Mouse (Mus musculus): ENCODE results near the gene Rrp36. TPM values are rescaled to one million over a fixed set of nuclear protein-coding genes. Genes with fewer than 3 reads are reported as not detected.

The Rrp36 gene
- polyA plus RNA-seq, 2 experiments, result 36.8 to 47.2 TPM

- peaks cover 60% of the 10 kb centered on the region for H3K36me3 ChIP-seq (ENCODE audit: control insufficient read depth, insufficient read depth, low read length)
- no peak overlapping the region for H3K27ac ChIP-seq (replicated peaks; ENCODE audit: low read depth, low read length)
- ATAC-seq (ENCODE audit: low FRiP score, low read depth) (no peak), DNase-seq (ENCODE audit: low spot score) (no peak)
- H3K9me3 ChIP-seq (ENCODE audit: control insufficient read depth, low read length), result no peaks in the 10 kb centered on the region
- H3K4me3 ChIP-seq (replicated peaks; ENCODE audit: low read length), result no peak overlapping the region
- H3K27me3 ChIP-seq (ENCODE audit: control insufficient read depth, insufficient read depth, low read length), result no peaks in the 10 kb centered on the region
- peaks cover 15% of the 10 kb centered on the region for H3K4me1 ChIP-seq (ENCODE audit: control insufficient read depth, insufficient read depth, low read length)
- no peak overlapping the region for H3K9ac ChIP-seq (ENCODE audit: low read depth, low read length, severe bottlenecking)
- H3K4me2 ChIP-seq (replicated peaks; ENCODE audit: low read depth, low read length, severe bottlenecking), result no peak overlapping the region
- 80% methylated on average over 16 of the region's 16 CpGs for WGBS
- TF ChIP-seq POLR2A (IDR thresholded peaks at IDR 0.05; ENCODE audit: borderline replicate concordance, extremely low read depth, insufficient read depth, insufficient read length), result no peak
Observed at GRCm38 (mm10) chr17:46682654-46683389, 8.7 kb upstream of the Rrp36 start.

GRCm38 (mm10) chr17:46681466-46682118, 7.4 kb upstream of the Rrp36 start:
- no peak for DNase-seq (ENCODE audit: low spot score)
- no peak for ATAC-seq (ENCODE audit: low FRiP score, low read depth)
- peaks cover 60% of the 10 kb centered on the region for H3K36me3 ChIP-seq (ENCODE audit: control insufficient read depth, insufficient read depth, low read length)

GRCm38 (mm10) chr17:46680760-46681373, 6.7 kb upstream of the Rrp36 start, which contains the start of gene Klhdc3:
Klhdc3 (minus strand) TSS chr17:46680914.
- WGBS, result under 1% methylated on average over 46 of the region's 49 CpGs
- peaks cover 60% of the 10 kb centered on the region for H3K36me3 ChIP-seq (ENCODE audit: control insufficient read depth, insufficient read depth, low read length)

More at GRCm38 (mm10) chr17:46681466-46682118, 7.4 kb upstream of the Rrp36 start:
- Histone ChIP-seq H3K27ac (replicated peaks; ENCODE audit: low read depth, low read length) (peak overlapping the region; percentile 53; the same call in 1 of the 2 replicates), H3K4me2 (replicated peaks; ENCODE audit: low read depth, low read length, severe bottlenecking) (peak overlapping the region; percentile 86), H3K4me1 (ENCODE audit: control insufficient read depth, insufficient read depth, low read length) (peaks cover 15% of the 10 kb centered on the region), H3K9me3 (ENCODE audit: control insufficient read depth, low read length) (no peaks in the 10 kb centered on the region), H3K27me3 (ENCODE audit: control insufficient read depth, insufficient read depth, low read length) (no peaks in the 10 kb centered on the region), H3K9ac (ENCODE audit: low read depth, low read length, severe bottlenecking) (peak overlapping the region; percentile 73), H3K4me3 (replicated peaks; ENCODE audit: low read length) (peak overlapping the region; percentile 87)
- TF ChIP-seq POLR2A (IDR thresholded peaks at IDR 0.05; ENCODE audit: borderline replicate concordance, extremely low read depth, insufficient read depth, insufficient read length), result no peak
- WGBS, result 22% methylated on average over 12 of the region's 12 CpGs

GRCm38 (mm10) chr17:46679843-46680759, 5.9 kb upstream of the Rrp36 start:
- no peak for TF ChIP-seq POLR2A (IDR thresholded peaks at IDR 0.05; ENCODE audit: borderline replicate concordance, extremely low read depth, insufficient read depth, insufficient read length)
- peak overlapping the region; percentile 73 for H3K9ac ChIP-seq (ENCODE audit: low read depth, low read length, severe bottlenecking)
- H3K27ac ChIP-seq (replicated peaks; ENCODE audit: low read depth, low read length), result peak overlapping the region; percentile 81
- peak overlapping the region; percentile 63 for H3K4me2 ChIP-seq (replicated peaks; ENCODE audit: low read depth, low read length, severe bottlenecking)
- under 1% methylated on average over 34 of the region's 34 CpGs for WGBS
- DNase-seq (ENCODE audit: low spot score) (no peak), ATAC-seq (ENCODE audit: low FRiP score, low read depth) (peak; percentile 34)
- peak overlapping the region; percentile 87 for H3K4me3 ChIP-seq (replicated peaks; ENCODE audit: low read length)
- no peaks in the 10 kb centered on the region for H3K9me3 ChIP-seq (ENCODE audit: control insufficient read depth, low read length)
- peaks cover 15% of the 10 kb centered on the region for H3K4me1 ChIP-seq (ENCODE audit: control insufficient read depth, insufficient read depth, low read length)
- no peaks in the 10 kb centered on the region for H3K27me3 ChIP-seq (ENCODE audit: control insufficient read depth, insufficient read depth, low read length)
- H3K36me3 ChIP-seq (ENCODE audit: control insufficient read depth, insufficient read depth, low read length), result peaks cover 57% of the 10 kb centered on the region

More at GRCm38 (mm10) chr17:46680760-46681373, 6.7 kb upstream of the Rrp36 start, which contains the start of gene Klhdc3:
- DNase-seq (ENCODE audit: low spot score) (peak; percentile 97), ATAC-seq (ENCODE audit: low FRiP score, low read depth) (peak; percentile 97)
- peaks cover 15% of the 10 kb centered on the region for H3K4me1 ChIP-seq (ENCODE audit: control insufficient read depth, insufficient read depth, low read length)
- no peaks in the 10 kb centered on the region for H3K9me3 ChIP-seq (ENCODE audit: control insufficient read depth, low read length)
- H3K27me3 ChIP-seq (ENCODE audit: control insufficient read depth, insufficient read depth, low read length), result no peaks in the 10 kb centered on the region
- H3K4me2 ChIP-seq (replicated peaks; ENCODE audit: low read depth, low read length, severe bottlenecking), result peak within 1 kb of the TSS; percentile 86
- peak within 1 kb of the TSS; percentile 81 for H3K27ac ChIP-seq (replicated peaks; ENCODE audit: low read depth, low read length)
- TF ChIP-seq POLR2A (IDR thresholded peaks at IDR 0.05; ENCODE audit: borderline replicate concordance, extremely low read depth, insufficient read depth, insufficient read length), result no peak
- H3K9ac ChIP-seq (ENCODE audit: low read depth, low read length, severe bottlenecking), result peak within 1 kb of the TSS; percentile 73
- peak within 1 kb of the TSS; percentile 87 for H3K4me3 ChIP-seq (replicated peaks; ENCODE audit: low read length)
